Mouse (Mus musculus) heart, embryonic 16.5 days (tissue): ENCODE data around the gene Ccnd2. TPM values are rescaled to one million over a fixed set of nuclear protein-coding genes. Genes with fewer than 3 reads are reported as not detected.

Source experiments
- ATAC-seq: fragments of 200-750 bp; cut with Nextera tagmentation; replicated peaks from 2 replicates; pipeline ENCODE4 v1.8.0; 2017; ENCODE audit warnings: moderate number of reproducible peaks; ENCODE audit not compliant: insufficient read depth, low FRiP score; ENCODE audit errors: extremely low read depth
- H3K27ac ChIP-seq: fragments of 300-500 bp; sonication (generic); 2 replicates; pipeline ENCODE4 v1.5.1; 2014; ENCODE audit warnings: mild to moderate bottlenecking, low read length, control low read depth, moderate library complexity
- H3K27me3 ChIP-seq: fragments of 300-500 bp; sonication (generic); 2 replicates; pipeline ENCODE4 v1.6.1; 2014; ENCODE audit warnings: low read length, mixed read lengths; ENCODE audit not compliant: control insufficient read depth, insufficient read depth
- H3K36me3 ChIP-seq: fragments of 300-500 bp; sonication (generic); 2 replicates; pipeline ENCODE4 v1.6.1; 2014; ENCODE audit not compliant: control insufficient read depth, insufficient read depth
- H3K4me1 ChIP-seq: fragments of 300-500 bp; sonication (generic); 2 replicates; pipeline ENCODE4 v1.6.1; 2014; ENCODE audit warnings: low read length, mixed read lengths; ENCODE audit not compliant: control insufficient read depth, insufficient read depth
- H3K4me2 ChIP-seq: fragments of 300-500 bp; sonication (generic); 2 replicates; pipeline ENCODE4 v1.6.1; 2014; ENCODE audit warnings: low read depth, mild to moderate bottlenecking, control low read depth, low read length
- H3K4me3 ChIP-seq: fragments of 300-500 bp; sonication (generic); 2 replicates; pipeline ENCODE4 v1.5.1; 2014; ENCODE audit warnings: mild to moderate bottlenecking, control low read depth, low read length
- H3K9ac ChIP-seq: fragments of 300-500 bp; sonication (generic); 2 replicates; pipeline ENCODE4 v1.6.1; 2014; ENCODE audit warnings: low read length, control low read depth
- H3K9me3 ChIP-seq: fragments of 300-500 bp; sonication (generic); replicated peaks from 2 replicates; pipeline ENCODE4 v1.6.1; 2016; ENCODE audit warnings: low read length; ENCODE audit not compliant: control insufficient read depth
- WGBS: fragments of 180-500 bp; shearing (Covaris S2); extraction: QIAGEN DNeasy Blood & Tissue Kit; methylation state at CpG from one replicate; pipeline ENCODE4 v1.1.7; 2014; 5-methylcytosine and 5-hydroxymethylcytosine counted together
- polyA plus RNA-seq: library from polyadenylated mRNA; unstranded; fragments of >200 nt; fragmentation: Nextera tagmentation; extraction: Ambion mirVana; gene quantifications from 2 replicates; pipeline ENCODE4 v1.2.1, GENCODE M21; 2015

Gene Ccnd2
- polyA plus RNA-seq, 1 experiment from 2014 or later: 476 TPM

GRCm38 (mm10) chr6:127122221-127122806 is 29.7 kb downstream of the Ccnd2 start:
- ATAC-seq: peak; percentile 49; the same call in 1 of the 2 replicates
- 74% methylated on average over 4 of the region's 4 CpGs for WGBS
- H3K36me3 ChIP-seq: no peaks in the 10 kb centered on the region
- H3K4me2 ChIP-seq: no peak overlapping the region
- H3K4me1 ChIP-seq: no peaks in the 10 kb centered on the region
- no peak overlapping the region for H3K4me3 ChIP-seq
- H3K9ac ChIP-seq: no peak overlapping the region
- H3K9me3 ChIP-seq: no peaks in the 10 kb centered on the region
- H3K27me3 ChIP-seq: no peaks in the 10 kb centered on the region
- no peak overlapping the region for H3K27ac ChIP-seq

GRCm38 (mm10) chr6:127114753-127115456 is 37.1 kb downstream of the Ccnd2 start:
- no peaks in the 10 kb centered on the region for H3K36me3 ChIP-seq
- no peak for ATAC-seq
- 71% methylated on average over 23 of the region's 23 CpGs for WGBS
- no peak overlapping the region for H3K9ac ChIP-seq
- H3K4me1 ChIP-seq: peaks cover under 1% of the 10 kb centered on the region
- no peaks in the 10 kb centered on the region for H3K27me3 ChIP-seq
- H3K9me3 ChIP-seq: no peaks in the 10 kb centered on the region
- H3K27ac ChIP-seq: no peak overlapping the region
- H3K4me2 ChIP-seq: no peak overlapping the region
- no peak overlapping the region for H3K4me3 ChIP-seq

GRCm38 (mm10) chr6:127109402-127109930 is 42.5 kb downstream of the Ccnd2 start, which contains the start of gene Tigar:
Gene Tigar, minus strand, starts transcription at chr6:127109557.
- Histone ChIP-seq H3K4me2 (peak within 1 kb of the TSS; percentile 97), H3K4me3 (peak within 1 kb of the TSS; percentile 80), H3K9ac (peak within 1 kb of the TSS; percentile 78), H3K9me3 (no peaks in the 10 kb centered on the region), H3K27me3 (no peaks in the 10 kb centered on the region), H3K36me3 (no peaks in the 10 kb centered on the region), H3K4me1 (peaks cover 20% of the 10 kb centered on the region), H3K27ac (peak within 1 kb of the TSS; percentile 62)
- WGBS: under 1% methylated on average over 37 of the region's 37 CpGs
- peak; percentile 99 for ATAC-seq

- Histone ChIP-seq H3K36me3 (no peaks in the 10 kb centered on the region), H3K27me3 (no peaks in the 10 kb centered on the region), H3K9me3 (no peaks in the 10 kb centered on the region), H3K27ac (no peak overlapping the region; the same call in 1 of the 2 replicates), H3K4me3 (peak overlapping the region; percentile 80), H3K4me1 (peaks cover 20% of the 10 kb centered on the region), H3K9ac (peak overlapping the region; percentile 78), H3K4me2 (peak overlapping the region; percentile 97)
- ATAC-seq: no peak
- 9% methylated on average over 20 of the region's 20 CpGs for WGBS
These were observed 43.5 kb downstream of the Ccnd2 start for GRCm38 (mm10) chr6:127108368-127109060.

- Histone ChIP-seq H3K9me3 (peaks cover 3% of the 10 kb centered on the region; the same call in 1 of the 2 replicates), H3K9ac (no peak overlapping the region), H3K4me3 (no peak overlapping the region), H3K36me3 (no peaks in the 10 kb centered on the region), H3K27me3 (no peaks in the 10 kb centered on the region), H3K27ac (no peak overlapping the region), H3K4me1 (peaks cover 20% of the 10 kb centered on the region), H3K4me2 (no peak overlapping the region)
- no peak for ATAC-seq
These were observed 44.6 kb downstream of the Ccnd2 start for GRCm38 (mm10) chr6:127107413-127107812.

GRCm38 (mm10) chr6:127106726-127107125 is 45.3 kb downstream of the Ccnd2 start:
- Histone ChIP-seq H3K36me3 (no peaks in the 10 kb centered on the region; the same call in 1 of the 2 replicates), H3K27me3 (no peaks in the 10 kb centered on the region), H3K9me3 (peaks cover 3% of the 10 kb centered on the region; the same call in 1 of the 2 replicates), H3K4me1 (peaks cover 20% of the 10 kb centered on the region), H3K27ac (peak overlapping the region; percentile 55), H3K4me3 (no peak overlapping the region), H3K4me2 (no peak overlapping the region), H3K9ac (no peak overlapping the region)
- ATAC-seq: no peak
- 64% methylated on average over 5 of the region's 5 CpGs for WGBS

- Histone ChIP-seq H3K36me3 (peaks cover 2% of the 10 kb centered on the region; the same call in 1 of the 2 replicates), H3K27ac (peak overlapping the region; percentile 55), H3K9me3 (peaks cover 3% of the 10 kb centered on the region; the same call in 1 of the 2 replicates), H3K9ac (peak overlapping the region; percentile 6), H3K4me3 (no peak overlapping the region), H3K4me2 (peak overlapping the region; percentile 10; the same call in 1 of the 2 replicates), H3K4me1 (peaks cover 20% of the 10 kb centered on the region), H3K27me3 (no peaks in the 10 kb centered on the region)
- ATAC-seq: no peak
- 72% methylated on average over 5 of the region's 5 CpGs for WGBS
These were observed 45.8 kb downstream of the Ccnd2 start for GRCm38 (mm10) chr6:127106189-127106588.

GRCm38 (mm10) chr6:127105107-127105506 is 46.9 kb downstream of the Ccnd2 start:
- peaks cover 3% of the 10 kb centered on the region; the same call in 1 of the 2 replicates for H3K9me3 ChIP-seq
- H3K27me3 ChIP-seq: no peaks in the 10 kb centered on the region
- H3K27ac ChIP-seq: no peak overlapping the region
- peaks cover 5% of the 10 kb centered on the region for H3K36me3 ChIP-seq
- H3K4me1 ChIP-seq: peaks cover 20% of the 10 kb centered on the region
- H3K4me3 ChIP-seq: no peak overlapping the region
- WGBS: 69% methylated on average over 6 of the region's 6 CpGs
- no peak overlapping the region for H3K4me2 ChIP-seq
- no peak for ATAC-seq
- no peak overlapping the region for H3K9ac ChIP-seq
